Mouse (Mus musculus): ENCODE data around the gene Dock4. TPM values are rescaled to one million over a fixed set of nuclear protein-coding genes. Genes with fewer than 3 reads are reported as not detected.

Gene Dock4
- polyA plus RNA-seq, 2 experiments: 7.7 to 12.2 TPM

DNA sequence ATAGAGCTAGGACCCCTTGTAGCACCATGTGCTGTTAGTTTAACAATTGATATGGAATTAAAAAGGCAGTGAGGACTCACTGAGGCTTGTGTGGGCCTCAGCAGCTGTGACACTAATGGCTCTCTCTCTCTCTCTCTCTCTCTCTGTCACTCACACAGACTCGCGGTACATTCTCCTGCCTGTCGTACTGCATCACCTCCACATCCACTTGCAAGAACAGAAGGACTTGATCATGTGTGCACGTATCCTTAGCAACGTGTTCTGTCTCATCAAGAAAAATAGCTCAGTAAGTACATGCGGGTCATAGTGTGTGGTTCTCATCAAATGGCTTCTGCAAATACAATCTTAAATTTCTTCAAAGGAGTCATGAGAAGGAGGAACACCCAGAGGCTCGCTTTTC is 299.7 kb downstream of the Dock4 start:
- H3K9ac ChIP-seq (ENCODE audit: low read depth, low read length, severe bottlenecking): no peak overlapping the region
- WGBS: 79% methylated on average over 7 of the region's 7 CpGs
- no peak for DNase-seq (ENCODE audit: low spot score)

DNA sequence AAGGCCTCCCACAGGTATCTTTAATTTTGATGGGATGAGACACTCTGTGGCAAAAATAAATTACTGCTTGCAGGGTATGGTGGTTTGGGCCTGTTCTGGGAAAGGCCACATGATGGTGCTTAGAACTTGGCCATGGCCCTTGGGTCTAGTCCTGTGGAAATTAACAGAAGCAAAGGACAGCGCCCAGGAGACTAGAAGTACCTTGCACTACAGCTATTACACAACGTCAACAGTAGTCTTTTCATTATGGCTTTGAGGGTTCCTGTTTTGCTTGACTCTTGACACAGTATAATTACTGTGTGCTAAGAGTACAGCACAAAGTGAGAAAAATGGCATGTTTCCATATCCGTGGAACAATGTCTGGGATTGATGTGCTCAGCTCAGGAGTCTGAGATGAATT is 300.3 kb downstream of the Dock4 start:
- H3K9me3 ChIP-seq (ENCODE audit: control insufficient read depth, low read length): no peaks in the 10 kb centered on the region
- no peaks in the 10 kb centered on the region for H3K4me1 ChIP-seq (ENCODE audit: control insufficient read depth, insufficient read depth, low read length)
- H3K4me2 ChIP-seq (replicated peaks; ENCODE audit: low read depth, low read length, severe bottlenecking): no peak overlapping the region
- no peak for DNase-seq (ENCODE audit: low spot score)
- H3K27ac ChIP-seq (replicated peaks; ENCODE audit: low read depth, low read length): no peak overlapping the region
- H3K9ac ChIP-seq (ENCODE audit: low read depth, low read length, severe bottlenecking): no peak overlapping the region
- ATAC-seq (ENCODE audit: low FRiP score, low read depth): no peak
- H3K4me3 ChIP-seq (replicated peaks; ENCODE audit: low read length): no peak overlapping the region
- 75% methylated on average over 3 of the region's 3 CpGs for WGBS
- no peaks in the 10 kb centered on the region for H3K36me3 ChIP-seq (ENCODE audit: control insufficient read depth, insufficient read depth, low read length)
- no peak for TF ChIP-seq POLR2A (IDR thresholded peaks at IDR 0.05; ENCODE audit: borderline replicate concordance, extremely low read depth, insufficient read depth, insufficient read length)
- H3K27me3 ChIP-seq (ENCODE audit: control insufficient read depth, insufficient read depth, low read length): no peaks in the 10 kb centered on the region

More for the DNA sequence above, 299.7 kb downstream of the Dock4 start:
- no peak for TF ChIP-seq POLR2A (IDR thresholded peaks at IDR 0.05; ENCODE audit: borderline replicate concordance, extremely low read depth, insufficient read depth, insufficient read length)
- Histone ChIP-seq H3K4me2 (replicated peaks; ENCODE audit: low read depth, low read length, severe bottlenecking) (no peak overlapping the region), H3K4me1 (ENCODE audit: control insufficient read depth, insufficient read depth, low read length) (no peaks in the 10 kb centered on the region), H3K27ac (replicated peaks; ENCODE audit: low read depth, low read length) (no peak overlapping the region), H3K4me3 (replicated peaks; ENCODE audit: low read length) (no peak overlapping the region), H3K27me3 (ENCODE audit: control insufficient read depth, insufficient read depth, low read length) (no peaks in the 10 kb centered on the region), H3K36me3 (ENCODE audit: control insufficient read depth, insufficient read depth, low read length) (no peaks in the 10 kb centered on the region), H3K9me3 (ENCODE audit: control insufficient read depth, low read length) (no peaks in the 10 kb centered on the region)
- ATAC-seq (ENCODE audit: low FRiP score, low read depth): no peak

DNA sequence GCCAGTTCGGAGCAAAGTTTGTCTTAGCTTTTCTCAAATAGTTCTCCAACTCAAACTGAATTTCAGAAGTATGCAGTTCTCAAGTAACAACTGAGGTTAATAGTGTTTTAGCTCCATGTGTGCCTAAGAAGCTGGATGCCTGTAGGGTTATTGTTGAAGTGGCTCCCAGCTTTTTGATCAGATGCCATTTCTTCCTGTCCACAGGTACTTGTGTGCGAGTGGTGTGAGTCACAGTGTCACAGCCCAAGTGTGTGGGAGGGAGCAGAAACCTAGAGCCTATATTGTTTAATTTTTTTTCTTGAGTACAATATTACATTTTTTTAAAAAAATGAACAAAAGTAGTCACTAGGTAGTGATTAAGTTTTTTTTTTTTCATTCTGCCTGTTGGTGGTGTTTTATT is 313.5 kb downstream of the Dock4 start:
- Histone ChIP-seq H3K9ac (ENCODE audit: low read depth, low read length, severe bottlenecking) (no peak overlapping the region), H3K27ac (replicated peaks; ENCODE audit: low read depth, low read length) (no peak overlapping the region), H3K9me3 (ENCODE audit: control insufficient read depth, low read length) (no peaks in the 10 kb centered on the region), H3K27me3 (ENCODE audit: control insufficient read depth, insufficient read depth, low read length) (no peaks in the 10 kb centered on the region), H3K4me2 (replicated peaks; ENCODE audit: low read depth, low read length, severe bottlenecking) (no peak overlapping the region), H3K36me3 (ENCODE audit: control insufficient read depth, insufficient read depth, low read length) (no peaks in the 10 kb centered on the region), H3K4me1 (ENCODE audit: control insufficient read depth, insufficient read depth, low read length) (no peaks in the 10 kb centered on the region), H3K4me3 (replicated peaks; ENCODE audit: low read length) (no peak overlapping the region)
- DNase-seq (ENCODE audit: low spot score) (no peak), ATAC-seq (ENCODE audit: low FRiP score, low read depth) (no peak)
- no peak for TF ChIP-seq POLR2A (IDR thresholded peaks at IDR 0.05; ENCODE audit: borderline replicate concordance, extremely low read depth, insufficient read depth, insufficient read length)
- WGBS: 91% methylated on average over 2 of the region's 2 CpGs

DNA sequence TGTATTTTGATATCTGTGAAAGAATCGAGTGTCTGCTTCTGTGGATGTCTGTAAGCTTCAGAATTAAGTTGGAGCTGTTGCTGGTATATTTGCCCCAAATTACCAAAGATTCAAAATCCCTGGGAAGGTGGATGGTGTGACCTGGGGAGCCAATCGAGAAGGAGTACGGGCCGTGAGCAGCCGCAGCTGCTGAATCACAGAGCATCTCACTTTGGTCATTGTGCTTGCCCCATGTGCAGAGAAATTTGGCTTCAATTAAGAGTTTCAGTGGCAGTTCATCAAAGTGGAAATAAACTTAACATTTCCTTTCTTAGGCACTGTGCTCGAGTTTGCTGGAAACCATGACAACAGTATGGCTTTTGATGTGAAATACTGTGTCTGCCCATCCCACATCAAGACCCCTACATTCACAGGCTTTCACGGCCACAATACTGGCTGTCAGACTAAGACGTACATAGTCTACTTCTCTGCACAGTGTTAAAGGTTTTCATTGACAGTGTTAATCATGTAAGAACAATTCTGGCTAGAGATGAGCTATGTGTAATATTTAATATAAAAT is 321.6 kb downstream of the Dock4 start:
- no peak overlapping the region for H3K4me3 ChIP-seq (replicated peaks; ENCODE audit: low read length)
- no peak overlapping the region for H3K4me2 ChIP-seq (replicated peaks; ENCODE audit: low read depth, low read length, severe bottlenecking)
- DNase-seq (ENCODE audit: low spot score): no peak
- H3K9ac ChIP-seq (ENCODE audit: low read depth, low read length, severe bottlenecking): no peak overlapping the region
- H3K4me1 ChIP-seq (ENCODE audit: control insufficient read depth, insufficient read depth, low read length): no peaks in the 10 kb centered on the region
- no peak for TF ChIP-seq POLR2A (IDR thresholded peaks at IDR 0.05; ENCODE audit: borderline replicate concordance, extremely low read depth, insufficient read depth, insufficient read length)
- no peak overlapping the region for H3K27ac ChIP-seq (replicated peaks; ENCODE audit: low read depth, low read length)
- H3K9me3 ChIP-seq (ENCODE audit: control insufficient read depth, low read length): no peaks in the 10 kb centered on the region
- H3K27me3 ChIP-seq (ENCODE audit: control insufficient read depth, insufficient read depth, low read length): no peaks in the 10 kb centered on the region
- no peak for ATAC-seq (ENCODE audit: low FRiP score, low read depth)
- H3K36me3 ChIP-seq (ENCODE audit: control insufficient read depth, insufficient read depth, low read length): no peaks in the 10 kb centered on the region
- 49% methylated on average over 8 of the region's 8 CpGs for WGBS

DNA sequence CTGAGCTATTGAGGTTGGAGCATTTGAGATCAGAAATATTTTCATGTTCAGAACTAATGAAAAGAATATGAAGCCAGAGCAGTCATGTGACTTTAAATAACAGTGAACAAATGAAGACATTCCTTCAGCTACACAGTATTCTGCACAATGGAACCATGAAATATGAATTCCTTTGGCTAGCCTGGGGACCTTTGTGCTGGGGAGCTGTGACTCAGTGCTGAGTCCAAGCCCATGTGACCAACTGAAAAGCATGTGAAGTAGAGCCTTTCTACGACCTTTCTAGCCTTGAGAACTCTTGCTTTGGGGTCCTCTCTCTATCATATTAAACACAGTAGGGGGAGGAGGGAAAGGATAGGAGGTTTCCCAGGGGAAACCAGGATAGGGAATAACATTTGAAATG is 327.3 kb downstream of the Dock4 start:
- Histone ChIP-seq H3K4me3 (replicated peaks; ENCODE audit: low read length) (no peak overlapping the region), H3K27ac (replicated peaks; ENCODE audit: low read depth, low read length) (no peak overlapping the region), H3K36me3 (ENCODE audit: control insufficient read depth, insufficient read depth, low read length) (no peaks in the 10 kb centered on the region), H3K27me3 (ENCODE audit: control insufficient read depth, insufficient read depth, low read length) (no peaks in the 10 kb centered on the region), H3K9ac (ENCODE audit: low read depth, low read length, severe bottlenecking) (no peak overlapping the region), H3K4me2 (replicated peaks; ENCODE audit: low read depth, low read length, severe bottlenecking) (no peak overlapping the region), H3K9me3 (ENCODE audit: control insufficient read depth, low read length) (no peaks in the 10 kb centered on the region), H3K4me1 (ENCODE audit: control insufficient read depth, insufficient read depth, low read length) (no peaks in the 10 kb centered on the region)
- ATAC-seq (ENCODE audit: low FRiP score, low read depth) (no peak), DNase-seq (ENCODE audit: low spot score) (no peak)
- WGBS: 87% methylated on average over 1 of the region's 1 CpGs
- TF ChIP-seq POLR2A (IDR thresholded peaks at IDR 0.05; ENCODE audit: borderline replicate concordance, extremely low read depth, insufficient read depth, insufficient read length): no peak

DNA sequence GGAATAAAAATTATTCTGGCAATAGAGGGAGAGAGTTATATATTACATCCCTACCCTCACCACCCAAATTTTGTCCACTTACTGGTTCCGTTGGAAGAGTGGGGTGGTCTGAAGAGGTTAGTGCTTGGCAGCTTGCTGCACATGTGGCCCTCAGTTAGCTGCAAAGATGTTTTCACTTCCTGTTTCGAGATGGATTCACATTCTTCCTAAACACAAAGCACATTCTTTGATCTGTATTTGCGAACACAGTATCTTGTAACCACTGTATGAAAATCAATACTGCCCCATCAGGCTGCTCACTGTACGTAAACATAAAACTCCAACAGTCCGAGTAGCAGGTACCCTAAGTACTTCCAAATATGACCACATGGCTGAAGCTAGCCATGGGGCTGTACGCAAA is 335.8 kb downstream of the Dock4 start:
- Histone ChIP-seq H3K9ac (ENCODE audit: low read depth, low read length, severe bottlenecking) (no peak overlapping the region), H3K36me3 (ENCODE audit: control insufficient read depth, insufficient read depth, low read length) (no peaks in the 10 kb centered on the region), H3K4me2 (replicated peaks; ENCODE audit: low read depth, low read length, severe bottlenecking) (no peak overlapping the region), H3K27me3 (ENCODE audit: control insufficient read depth, insufficient read depth, low read length) (no peaks in the 10 kb centered on the region), H3K4me3 (replicated peaks; ENCODE audit: low read length) (no peak overlapping the region), H3K4me1 (ENCODE audit: control insufficient read depth, insufficient read depth, low read length) (no peaks in the 10 kb centered on the region), H3K9me3 (ENCODE audit: control insufficient read depth, low read length) (no peaks in the 10 kb centered on the region), H3K27ac (replicated peaks; ENCODE audit: low read depth, low read length) (no peak overlapping the region)
- no peak for DNase-seq (ENCODE audit: low spot score)
- WGBS: 81% methylated on average over 6 of the region's 6 CpGs
- ATAC-seq (ENCODE audit: low FRiP score, low read depth): no peak
- no peak for TF ChIP-seq POLR2A (IDR thresholded peaks at IDR 0.05; ENCODE audit: borderline replicate concordance, extremely low read depth, insufficient read depth, insufficient read length)

Data from limb, embryonic 14.5 days (tissue).